Mouse (Mus musculus): Measurements from ENCODE around the gene Acsl6. TPM values are rescaled to one million over a fixed set of nuclear protein-coding genes. Genes with fewer than 3 reads are reported as not detected.
A peak's percentile ranks its signal among the peaks of the same experiment; 100 is the strongest.
"Not testable (repeated sequence)": the region's sequence is repeated elsewhere in the genome, so short reads cannot be mapped to it uniquely, and the experiment has no call there.

Acsl6 gene
- polyA plus RNA-seq, 1 experiment from 2014 or later, result 0.55 TPM

DNA sequence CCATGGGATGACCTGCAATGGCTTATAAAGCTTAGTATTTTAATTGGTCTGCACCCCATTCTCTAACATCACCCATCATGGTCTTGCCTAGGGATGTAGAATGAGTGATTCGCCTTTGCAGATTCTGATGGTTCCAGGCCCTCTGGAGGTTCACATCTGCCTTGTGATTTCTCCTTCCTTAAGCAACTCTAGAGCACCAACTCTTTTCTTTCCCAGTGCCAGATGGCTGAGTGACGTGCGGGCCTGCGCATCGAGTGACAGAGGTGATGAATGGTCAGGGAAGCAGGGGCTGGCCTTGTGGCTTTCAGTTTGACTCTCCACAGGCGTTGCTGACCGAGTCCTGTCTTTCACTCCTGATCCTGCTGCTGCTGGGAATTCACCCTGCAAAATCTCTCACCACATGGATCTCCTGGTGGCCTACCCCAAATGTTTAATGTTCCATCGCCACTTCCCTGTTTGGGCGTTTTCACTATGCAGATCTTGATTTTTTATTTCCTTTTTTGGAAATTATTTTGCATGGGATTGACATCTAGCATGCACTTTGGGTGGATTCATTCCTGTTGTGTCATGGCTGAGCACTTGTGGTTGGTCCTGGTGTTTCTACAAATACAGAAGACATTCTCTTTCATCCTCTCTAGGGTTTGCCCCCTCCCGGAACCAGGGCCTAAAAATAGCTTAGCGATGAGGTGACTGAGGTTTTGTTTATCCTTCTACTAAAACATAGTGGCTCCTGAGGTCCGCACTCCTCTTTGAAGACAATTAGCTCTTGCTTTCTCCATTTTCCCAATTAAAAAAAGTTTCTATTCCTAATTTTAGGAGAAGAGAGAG, 9.4 kb upstream of the Acsl6 start:
- Histone ChIP-seq H3K4me2 (no peak overlapping the region), H3K4me3 (no peak overlapping the region), H3K27ac (ENCODE audit: poor library complexity, severe bottlenecking) (no peak overlapping the region), H3K9ac (no peak overlapping the region), H3K4me1 (replicated peaks) (no peaks in the 10 kb centered on the region), H3K27me3 (replicated peaks) (no peaks in the 10 kb centered on the region), H3K36me3 (no peaks in the 10 kb centered on the region), H3K9me3 (replicated peaks) (peaks cover 9% of the 10 kb centered on the region)
- no peak for ATAC-seq (ENCODE audit: insufficient number of reproducible peaks, low FRiP score)
- 59% methylated on average over 12 of the region's 12 CpGs for WGBS

DNA sequence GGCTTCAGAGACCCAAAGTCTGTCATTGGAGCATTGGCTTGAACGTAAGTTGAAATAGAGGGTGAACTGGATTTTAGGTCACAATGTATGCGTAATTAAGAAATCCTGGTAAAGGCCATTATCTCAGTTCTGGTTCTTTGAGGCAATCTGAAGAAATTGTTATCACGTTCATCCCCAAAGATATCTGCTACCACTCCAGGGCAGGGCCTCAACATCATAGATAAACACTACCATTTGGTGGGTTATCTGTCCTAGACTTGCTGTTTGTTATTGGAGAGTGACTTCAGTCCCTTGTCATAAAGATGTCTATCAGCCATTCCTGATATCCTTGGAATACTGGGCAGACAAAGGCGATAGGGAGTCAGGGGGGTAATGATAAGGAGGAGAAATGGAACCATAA, 7.6 kb upstream of the Acsl6 start:
- Histone ChIP-seq H3K27me3 (replicated peaks) (no peaks in the 10 kb centered on the region), H3K4me3 (no peak overlapping the region), H3K9ac (no peak overlapping the region), H3K36me3 (no peaks in the 10 kb centered on the region), H3K4me1 (replicated peaks) (no peaks in the 10 kb centered on the region), H3K4me2 (no peak overlapping the region), H3K9me3 (replicated peaks) (peaks cover 9% of the 10 kb centered on the region), H3K27ac (ENCODE audit: poor library complexity, severe bottlenecking) (no peak overlapping the region)
- no peak for ATAC-seq (ENCODE audit: insufficient number of reproducible peaks, low FRiP score)
- 68% methylated on average over 4 of the region's 4 CpGs for WGBS

DNA sequence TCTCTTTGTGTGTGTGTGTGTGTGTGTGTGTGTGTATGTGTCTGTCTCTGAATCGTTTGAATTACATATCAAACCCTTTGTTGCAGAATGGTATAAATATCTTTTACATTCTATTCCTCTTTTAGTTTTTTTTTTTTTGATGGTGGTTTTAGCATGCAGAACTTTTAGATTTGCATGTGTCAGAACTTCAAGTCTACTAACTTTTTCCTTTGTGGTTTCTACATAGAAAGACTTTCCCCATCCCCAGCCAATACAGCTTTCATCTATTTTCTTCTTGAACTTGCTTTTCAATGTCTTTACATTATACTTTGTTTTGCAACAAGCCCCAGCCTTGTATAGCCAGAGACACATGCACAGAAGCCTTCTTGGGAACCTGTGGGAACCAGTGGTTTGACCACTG, 6.9 kb upstream of the Acsl6 start:
- peaks cover 9% of the 10 kb centered on the region for H3K9me3 ChIP-seq (replicated peaks)
- no peak for ATAC-seq (ENCODE audit: insufficient number of reproducible peaks, low FRiP score)
- no peaks in the 10 kb centered on the region for H3K4me1 ChIP-seq (replicated peaks)
- H3K27ac ChIP-seq (ENCODE audit: poor library complexity, severe bottlenecking), result no peak overlapping the region
- H3K36me3 ChIP-seq, result no peaks in the 10 kb centered on the region
- WGBS, result 78% methylated on average over 1 of the region's 1 CpGs
- no peak overlapping the region for H3K9ac ChIP-seq
- H3K4me2 ChIP-seq, result no peak overlapping the region
- H3K4me3 ChIP-seq, result no peak overlapping the region
- H3K27me3 ChIP-seq (replicated peaks), result 0 out of 2 replicates have a peak, but pooled peaks cover 3% of the 10 kb centered on the region

DNA sequence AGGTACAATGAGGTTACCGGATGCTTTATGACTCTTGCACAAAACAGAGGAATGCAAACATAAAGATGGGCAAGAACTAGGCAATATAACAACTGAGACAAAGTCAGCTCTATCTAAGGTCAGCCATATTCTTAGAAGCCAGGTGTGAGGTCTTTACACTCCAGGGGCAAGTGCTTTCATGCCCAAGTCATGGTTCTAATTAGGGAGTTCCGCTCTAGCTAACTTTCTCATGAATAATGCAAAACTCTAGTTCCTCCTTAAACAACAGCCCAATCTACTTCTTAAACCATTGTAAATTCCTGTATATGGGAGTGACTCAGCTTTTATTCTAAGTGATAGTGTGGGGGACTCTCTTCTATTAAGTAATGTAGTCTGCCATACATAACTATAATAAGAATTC, 6.1 kb upstream of the Acsl6 start:
- not testable (repeated sequence) for H3K9me3 ChIP-seq (replicated peaks); H3K4me1 ChIP-seq (replicated peaks); H3K4me2 ChIP-seq; H3K36me3 ChIP-seq; H3K27ac ChIP-seq (ENCODE audit: poor library complexity, severe bottlenecking); H3K9ac ChIP-seq; H3K27me3 ChIP-seq (replicated peaks); H3K4me3 ChIP-seq; ATAC-seq (ENCODE audit: insufficient number of reproducible peaks, low FRiP score)
- WGBS, result 88% methylated on average over 2 of the region's 2 CpGs

DNA sequence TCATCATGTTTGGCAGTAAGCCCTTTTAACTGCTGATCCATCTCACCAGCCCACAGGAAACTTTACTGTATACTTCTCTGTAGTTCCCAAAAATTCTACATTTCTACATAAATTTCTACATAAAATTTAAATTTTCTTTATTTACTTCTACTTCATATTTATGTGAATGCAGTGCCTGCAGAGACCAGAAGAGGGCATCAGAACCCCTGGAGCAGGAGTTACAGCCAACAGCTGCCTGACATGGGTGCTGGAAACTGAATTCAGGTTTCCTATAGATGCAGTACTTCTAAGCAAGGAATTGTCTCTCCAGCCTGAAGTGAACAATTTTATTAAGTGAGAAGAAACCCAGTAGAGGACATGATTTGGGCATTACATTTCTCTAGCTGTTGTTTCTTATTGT, 4.8 kb upstream of the Acsl6 start:
- no peak overlapping the region for H3K9ac ChIP-seq
- H3K36me3 ChIP-seq, result no peaks in the 10 kb centered on the region
- no peak for ATAC-seq (ENCODE audit: insufficient number of reproducible peaks, low FRiP score)
- H3K27me3 ChIP-seq (replicated peaks), result peaks cover 14% of the 10 kb centered on the region
- H3K4me3 ChIP-seq, result no peak overlapping the region
- no peak overlapping the region for H3K27ac ChIP-seq (ENCODE audit: poor library complexity, severe bottlenecking)
- H3K4me2 ChIP-seq, result no peak overlapping the region
- H3K9me3 ChIP-seq (replicated peaks), result peaks cover 9% of the 10 kb centered on the region
- peaks cover 3% of the 10 kb centered on the region for H3K4me1 ChIP-seq (replicated peaks)

DNA sequence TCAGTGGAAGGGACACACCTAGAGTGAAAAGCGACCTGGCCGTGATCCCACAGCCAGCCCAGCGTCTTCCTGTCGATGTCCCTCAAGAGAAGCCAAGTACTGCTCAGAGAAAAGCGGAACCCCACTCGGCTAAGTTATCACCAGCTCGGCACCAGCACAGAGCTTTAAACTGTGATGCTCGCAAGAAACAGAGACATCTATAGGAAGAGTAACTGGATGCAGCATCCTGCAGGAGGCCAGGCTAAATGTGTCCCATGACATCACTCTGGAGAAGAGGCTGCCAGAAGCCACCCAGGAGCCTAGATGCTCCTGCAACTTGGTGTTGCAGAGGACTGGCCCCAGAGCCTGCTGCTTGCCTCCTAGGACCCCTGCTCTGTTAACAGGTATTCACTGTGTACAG, 1.6 kb upstream of the Acsl6 start:
- Histone ChIP-seq H3K4me1 (replicated peaks) (peaks cover 11% of the 10 kb centered on the region), H3K27me3 (replicated peaks) (peaks cover 40% of the 10 kb centered on the region), H3K9me3 (replicated peaks) (peaks cover 9% of the 10 kb centered on the region), H3K4me3 (no peak overlapping the region), H3K4me2 (no peak overlapping the region), H3K36me3 (no peaks in the 10 kb centered on the region), H3K9ac (no peak overlapping the region), H3K27ac (ENCODE audit: poor library complexity, severe bottlenecking) (no peak overlapping the region)
- no peak for ATAC-seq (ENCODE audit: insufficient number of reproducible peaks, low FRiP score)
- 65% methylated on average over 8 of the region's 8 CpGs for WGBS

DNA sequence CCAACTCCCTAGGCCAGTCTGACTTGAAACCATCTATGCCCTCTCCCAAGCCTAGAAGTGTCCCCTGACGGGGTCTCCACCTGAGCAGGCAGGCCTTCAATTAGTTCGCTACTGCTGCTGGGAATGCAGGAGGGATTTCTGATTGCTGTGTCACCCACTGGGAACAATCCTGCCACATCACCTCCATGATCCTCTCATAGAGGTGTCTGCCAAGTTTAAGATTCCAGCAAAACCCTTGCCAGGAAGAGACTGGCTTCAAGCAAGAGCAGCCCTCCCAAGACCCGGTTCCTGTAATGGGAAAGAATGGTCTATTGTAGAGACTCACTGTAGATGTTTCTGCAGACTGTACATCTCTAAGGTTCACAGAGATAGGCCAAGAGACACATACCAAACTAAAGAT, 992 bp upstream of the Acsl6 start:
- Histone ChIP-seq H3K27ac (ENCODE audit: poor library complexity, severe bottlenecking) (no peak overlapping the region), H3K4me1 (replicated peaks) (peaks cover 11% of the 10 kb centered on the region), H3K4me2 (no peak overlapping the region), H3K27me3 (replicated peaks) (peaks cover 40% of the 10 kb centered on the region), H3K4me3 (no peak overlapping the region), H3K9me3 (replicated peaks) (peaks cover 9% of the 10 kb centered on the region), H3K36me3 (no peaks in the 10 kb centered on the region), H3K9ac (no peak overlapping the region)
- ATAC-seq (ENCODE audit: insufficient number of reproducible peaks, low FRiP score), result no peak
- 81% methylated on average over 3 of the region's 3 CpGs for WGBS

DNA sequence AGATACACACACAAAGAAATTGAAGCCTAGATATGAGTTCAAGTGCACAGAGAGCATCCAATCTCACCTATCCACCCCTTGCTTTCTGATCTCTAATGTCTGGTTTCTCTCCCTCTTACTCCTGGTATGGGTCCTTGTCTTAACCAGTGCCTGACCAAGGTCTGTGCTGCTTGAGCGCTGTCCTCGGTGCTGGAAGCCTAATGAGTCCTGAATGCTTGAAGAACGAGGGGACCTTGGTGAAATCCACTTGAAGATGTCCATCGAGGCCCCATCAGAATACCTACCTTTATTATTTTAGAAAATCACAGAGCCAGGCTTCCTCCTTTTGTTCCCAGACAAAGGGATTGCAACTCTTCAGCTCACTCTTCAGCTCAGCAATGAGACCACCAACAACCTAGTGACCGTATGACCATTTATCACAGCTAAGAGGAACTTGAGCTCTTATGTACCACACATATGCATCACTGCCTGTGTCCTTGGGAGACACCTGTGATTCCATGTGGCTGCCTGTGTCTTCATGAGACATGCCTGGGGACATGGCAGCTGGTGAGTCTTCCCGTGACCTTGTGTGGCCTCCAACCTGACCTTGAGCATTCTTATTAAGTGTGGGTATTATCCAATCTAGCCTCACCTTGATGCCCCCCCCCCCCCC, 396 bp upstream of the Acsl6 start:
- H3K9ac ChIP-seq, result no peak overlapping the region
- no peak overlapping the region for H3K27ac ChIP-seq (ENCODE audit: poor library complexity, severe bottlenecking)
- peak overlapping the region; percentile 88 for H3K4me2 ChIP-seq
- H3K27me3 ChIP-seq (replicated peaks), result peaks cover 40% of the 10 kb centered on the region
- no peaks in the 10 kb centered on the region for H3K36me3 ChIP-seq
- WGBS, result 21% methylated on average over 6 of the region's 6 CpGs
- ATAC-seq (ENCODE audit: insufficient number of reproducible peaks, low FRiP score), result no peak
- H3K4me1 ChIP-seq (replicated peaks), result peaks cover 11% of the 10 kb centered on the region
- peaks cover 9% of the 10 kb centered on the region for H3K9me3 ChIP-seq (replicated peaks)
- H3K4me3 ChIP-seq, result peak overlapping the region; percentile 51

DNA sequence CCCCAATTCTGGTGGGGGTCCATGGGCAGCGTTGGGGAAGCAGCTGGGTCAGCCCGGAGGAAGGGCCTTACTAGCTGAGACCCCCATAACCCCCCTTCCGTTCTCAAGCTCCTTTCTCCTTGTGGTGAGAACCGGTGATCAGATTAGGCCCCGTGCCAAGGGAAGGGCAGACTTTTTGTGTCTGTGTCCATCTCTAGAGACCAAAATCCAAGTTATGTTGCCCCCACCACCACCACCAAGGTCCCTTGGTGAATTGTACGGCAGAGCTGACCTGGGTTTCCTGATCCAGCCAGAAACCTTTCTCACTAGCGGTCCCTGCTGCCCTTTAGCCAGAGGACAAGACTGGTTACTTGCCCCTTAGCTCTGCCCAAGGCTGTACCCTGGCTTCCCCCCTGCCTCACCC, 874 bp downstream of the Acsl6 start:
- H3K27ac ChIP-seq (ENCODE audit: poor library complexity, severe bottlenecking), result no peak overlapping the region
- ATAC-seq (ENCODE audit: insufficient number of reproducible peaks, low FRiP score), result no peak
- peaks cover 40% of the 10 kb centered on the region for H3K27me3 ChIP-seq (replicated peaks)
- WGBS, result 4% methylated on average over 7 of the region's 7 CpGs
- peak overlapping the region; percentile 88 for H3K4me2 ChIP-seq
- H3K9ac ChIP-seq, result peak overlapping the region; percentile 38
- no peaks in the 10 kb centered on the region for H3K9me3 ChIP-seq (replicated peaks)
- H3K4me1 ChIP-seq (replicated peaks), result peaks cover 11% of the 10 kb centered on the region
- no peaks in the 10 kb centered on the region for H3K36me3 ChIP-seq
- peak overlapping the region; percentile 51 for H3K4me3 ChIP-seq

DNA sequence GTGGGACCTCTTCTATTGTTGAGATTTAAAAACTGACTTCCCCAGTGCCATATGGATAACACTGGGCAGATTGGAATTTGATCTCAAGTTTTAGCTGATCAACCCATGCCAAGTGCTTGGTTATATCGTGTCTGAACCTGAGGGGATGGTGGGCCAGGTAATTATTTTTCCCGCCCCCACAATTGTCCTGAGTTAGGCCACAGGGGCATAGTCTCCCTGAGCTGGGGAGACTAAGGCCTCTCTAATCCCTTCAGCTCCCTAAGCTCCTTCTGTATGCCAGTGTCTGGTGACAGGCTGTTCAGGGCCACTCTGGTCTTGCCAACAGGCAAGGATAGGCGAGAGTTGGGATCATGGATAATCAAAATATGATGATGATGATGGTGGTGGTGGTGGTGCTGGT, 1.7 kb downstream of the Acsl6 start:
- peaks cover 40% of the 10 kb centered on the region for H3K27me3 ChIP-seq (replicated peaks)

DNA sequence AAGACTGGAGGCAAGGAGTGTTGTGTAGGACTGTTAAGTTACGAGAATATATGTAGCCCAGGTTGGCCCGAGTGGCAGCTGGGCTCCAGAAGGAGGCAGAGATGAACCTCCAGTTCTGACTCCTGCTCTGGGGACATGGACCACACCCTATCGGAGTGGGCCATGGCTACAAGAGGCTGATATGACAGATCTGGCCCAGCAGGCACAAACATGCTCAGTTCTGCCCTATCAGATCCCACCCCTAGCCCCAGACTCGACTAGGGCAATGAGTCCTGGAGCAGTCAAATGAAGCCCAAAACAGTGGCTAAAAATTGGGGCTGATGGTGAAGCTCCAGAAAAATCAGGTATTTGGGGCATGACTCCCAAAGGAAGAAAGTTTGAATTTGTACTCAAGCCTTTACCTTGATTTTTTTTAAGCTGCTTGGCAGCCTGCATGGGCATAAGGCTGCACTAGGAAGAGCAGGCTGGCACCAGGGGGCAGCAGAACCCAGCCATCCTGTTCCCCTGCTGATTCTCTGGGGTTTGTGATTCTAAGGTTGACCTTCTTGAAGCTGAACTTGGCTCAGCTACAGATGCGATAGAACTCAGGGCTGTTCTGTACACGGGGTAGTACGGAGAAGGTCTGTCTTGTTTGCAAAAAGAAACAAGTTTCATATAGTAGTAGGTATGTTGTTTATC, 3.7 kb downstream of the Acsl6 start:
- H3K4me1 ChIP-seq (replicated peaks), result peaks cover 20% of the 10 kb centered on the region
- H3K9ac ChIP-seq, result no peak overlapping the region
- ATAC-seq (ENCODE audit: insufficient number of reproducible peaks, low FRiP score), result no peak
- 62% methylated on average over 7 of the region's 7 CpGs for WGBS
- peaks cover 33% of the 10 kb centered on the region for H3K27me3 ChIP-seq (replicated peaks)
- H3K27ac ChIP-seq (ENCODE audit: poor library complexity, severe bottlenecking), result no peak overlapping the region
- no peaks in the 10 kb centered on the region for H3K9me3 ChIP-seq (replicated peaks)
- no peaks in the 10 kb centered on the region for H3K36me3 ChIP-seq
- no peak overlapping the region for H3K4me2 ChIP-seq
- no peak overlapping the region for H3K4me3 ChIP-seq

More for the DNA sequence above, 1.7 kb downstream of the Acsl6 start:
- WGBS, result 61% methylated on average over 3 of the region's 3 CpGs
- no peak overlapping the region for H3K4me3 ChIP-seq
- no peak overlapping the region for H3K9ac ChIP-seq
- no peaks in the 10 kb centered on the region for H3K9me3 ChIP-seq (replicated peaks)
- H3K4me1 ChIP-seq (replicated peaks), result peaks cover 11% of the 10 kb centered on the region
- H3K4me2 ChIP-seq, result no peak overlapping the region
- H3K27ac ChIP-seq (ENCODE audit: poor library complexity, severe bottlenecking), result no peak overlapping the region
- H3K36me3 ChIP-seq, result no peaks in the 10 kb centered on the region
- ATAC-seq (ENCODE audit: insufficient number of reproducible peaks, low FRiP score), result no peak

All from heart, embryonic 12.5 days (tissue).